Mouse (Mus musculus): ENCODE measurements around the gene Wnt10a.

The Wnt10a gene

DNA sequence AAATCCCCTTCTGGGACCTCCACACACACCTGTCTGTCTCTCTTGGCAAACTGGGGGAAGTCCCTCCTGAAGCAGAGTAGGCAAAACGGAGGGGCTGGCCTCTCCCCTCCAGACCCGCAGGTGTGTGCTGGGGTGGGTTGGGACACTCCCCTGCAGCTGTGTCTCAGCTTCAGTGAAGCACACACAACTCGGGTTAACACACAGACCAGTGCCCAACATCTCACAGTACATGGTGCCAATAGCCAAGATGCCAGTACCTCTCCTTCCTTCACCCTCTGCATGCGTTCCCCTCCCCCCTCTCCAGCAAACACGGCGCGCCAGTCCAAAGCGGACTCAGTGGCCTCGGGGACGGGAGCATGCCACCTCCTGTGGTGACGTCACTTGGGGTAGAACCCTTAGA lies at the start of gene Wnt10a:
Wnt10a (plus strand) TSS at position 268 of the 400 bp plus-strand sequence.
- no peak for DNase-seq

DNA sequence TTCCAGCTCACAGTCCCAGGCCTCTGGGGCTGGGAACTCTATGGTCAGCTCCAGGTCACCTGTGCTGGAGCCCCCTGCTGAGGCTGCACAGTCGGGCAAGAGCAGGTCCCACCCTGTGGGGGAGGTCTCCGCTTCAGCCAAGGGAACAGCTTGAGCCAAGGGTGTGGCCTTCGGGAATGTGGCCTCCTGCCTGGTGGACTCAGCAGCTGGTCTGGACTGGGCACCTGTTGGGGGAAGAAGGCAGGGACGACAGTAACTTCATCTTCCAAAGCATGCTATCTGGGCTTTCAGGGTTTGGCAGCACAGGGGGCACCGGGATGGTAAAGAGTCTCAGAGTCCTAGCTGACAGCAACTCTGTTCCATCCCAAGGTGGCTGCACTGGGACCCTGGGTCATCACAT lies 44.0 kb upstream of the Wnt10a start:
- DNase-seq: no peak

- no peak for DNase-seq
Observed at GRCm38 (mm10) chr1:74748643-74749271, 42.6 kb upstream of the Wnt10a start, which contains the start of gene Prkag3. Prkag3 (minus strand) TSS chr1:74749221.

- DNase-seq: no peak
Observed at GRCm38 (mm10) chr1:74749301-74749700, 42.0 kb upstream of the Wnt10a start.

GRCm38 (mm10) chr1:74750683-74751082 lies 40.6 kb upstream of the Wnt10a start:
- no peak for DNase-seq

GRCm38 (mm10) chr1:74752150-74752549 lies 39.2 kb upstream of the Wnt10a start:
- DNase-seq: no peak

GRCm38 (mm10) chr1:74752833-74753232 lies 38.5 kb upstream of the Wnt10a start:
- no peak for DNase-seq

- no peak for DNase-seq
Observed at GRCm38 (mm10) chr1:74753266-74753974, 37.9 kb upstream of the Wnt10a start.

GRCm38 (mm10) chr1:74754175-74754785 lies 37.0 kb upstream of the Wnt10a start:
- no peak for DNase-seq

- DNase-seq: no peak
Observed at GRCm38 (mm10) chr1:74759773-74760172, 31.5 kb upstream of the Wnt10a start.

- peak; percentile 65 for DNase-seq
Observed at GRCm38 (mm10) chr1:74763081-74763480, 28.2 kb upstream of the Wnt10a start.

DNA sequence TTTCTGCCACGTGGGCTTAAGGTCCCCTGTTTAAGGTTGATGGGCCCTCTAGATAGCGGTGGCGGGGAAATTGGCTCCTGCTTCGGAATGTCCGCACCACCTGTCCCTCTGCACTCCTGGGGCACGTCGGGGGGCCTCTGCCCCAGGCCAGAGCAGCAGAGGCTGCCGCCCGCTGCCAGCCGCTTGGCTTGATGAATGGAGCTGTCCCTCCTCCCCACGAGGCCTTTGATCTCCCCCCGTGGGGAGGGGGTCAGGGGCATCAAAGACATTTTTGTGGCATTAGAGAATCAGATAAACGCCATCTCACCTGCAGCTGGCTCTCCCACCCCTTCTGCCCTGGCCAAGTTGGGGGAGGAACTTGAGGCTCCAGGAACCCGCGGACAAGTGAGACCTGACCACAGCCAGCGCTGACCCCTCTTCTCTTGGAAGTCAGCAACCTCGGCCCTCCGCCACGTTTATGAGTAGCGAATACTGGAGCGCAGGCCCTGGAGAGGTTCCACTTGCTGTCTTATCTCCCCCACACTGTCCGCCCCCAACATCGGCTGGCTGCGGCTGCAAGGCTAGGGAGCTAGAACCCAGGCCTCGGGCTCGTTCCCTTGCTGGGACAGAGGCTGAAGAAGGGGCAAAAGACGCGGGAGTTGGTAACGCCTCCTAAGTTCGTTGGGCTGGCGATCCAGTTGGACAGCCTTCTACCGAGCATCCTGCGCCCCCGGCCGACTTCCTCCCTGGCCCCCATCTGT lies 20.4 kb upstream of the Wnt10a start:
- DNase-seq: no peak

DNA sequence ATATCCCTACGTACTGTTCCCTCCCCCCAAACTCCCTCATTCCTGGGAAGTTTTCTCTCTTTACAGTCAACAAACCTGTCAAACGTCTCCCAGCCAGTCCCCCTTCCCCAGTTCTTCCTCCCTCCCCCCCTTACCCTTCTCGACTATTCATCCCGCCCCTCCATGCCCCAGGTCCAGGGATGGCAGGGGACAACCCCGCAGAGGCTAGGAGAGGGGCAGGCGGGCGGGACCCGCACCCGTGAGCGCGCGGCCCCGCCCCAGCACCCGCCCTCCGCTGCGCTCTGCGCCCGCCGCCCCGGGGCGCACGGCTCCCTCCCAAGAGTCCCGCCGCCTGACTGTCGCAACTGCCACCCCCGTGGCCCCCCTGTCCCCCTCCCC lies 19.9 kb upstream of the Wnt10a start:
- no peak for DNase-seq

GRCm38 (mm10) chr1:74771845-74771930 lies 19.6 kb upstream of the Wnt10a start, which contains the start of gene Wnt6:
Wnt6 (plus strand) TSS chr1:74771892.
- no peak for DNase-seq

DNA sequence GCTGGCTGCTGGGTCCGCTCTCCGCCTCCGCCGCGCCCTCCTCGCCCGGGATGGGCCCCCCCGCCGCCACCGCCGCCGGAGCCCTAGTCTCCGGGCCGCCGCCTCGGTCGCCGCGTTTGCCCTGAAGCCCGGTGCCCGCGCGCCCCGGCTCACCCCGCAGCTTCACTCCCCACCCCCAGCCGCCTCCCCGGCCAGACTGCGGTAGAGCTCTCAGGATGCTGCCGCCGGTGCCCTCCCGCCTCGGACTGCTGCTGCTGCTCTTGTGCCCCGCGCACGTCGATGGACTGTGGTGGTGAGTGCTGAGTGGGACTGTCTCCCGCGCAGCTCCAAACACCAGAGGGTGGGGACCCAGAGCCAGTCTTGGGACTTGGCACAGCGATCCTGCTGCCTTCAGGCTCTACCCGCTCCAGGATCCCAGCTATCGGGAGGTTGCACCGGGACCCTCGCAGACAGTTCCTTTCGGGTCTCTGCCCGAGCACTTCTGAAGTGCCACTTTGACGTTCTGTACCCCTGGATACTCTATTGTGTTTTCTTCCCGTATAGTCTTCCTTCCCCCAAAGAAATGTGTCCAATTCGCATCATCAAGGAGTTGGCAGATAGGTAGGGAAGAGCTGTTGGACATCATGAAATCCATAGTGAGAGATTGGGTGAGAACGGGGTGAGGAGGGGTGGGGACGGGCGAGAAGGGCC lies 19.2 kb upstream of the Wnt10a start:
- DNase-seq: no peak

DNA sequence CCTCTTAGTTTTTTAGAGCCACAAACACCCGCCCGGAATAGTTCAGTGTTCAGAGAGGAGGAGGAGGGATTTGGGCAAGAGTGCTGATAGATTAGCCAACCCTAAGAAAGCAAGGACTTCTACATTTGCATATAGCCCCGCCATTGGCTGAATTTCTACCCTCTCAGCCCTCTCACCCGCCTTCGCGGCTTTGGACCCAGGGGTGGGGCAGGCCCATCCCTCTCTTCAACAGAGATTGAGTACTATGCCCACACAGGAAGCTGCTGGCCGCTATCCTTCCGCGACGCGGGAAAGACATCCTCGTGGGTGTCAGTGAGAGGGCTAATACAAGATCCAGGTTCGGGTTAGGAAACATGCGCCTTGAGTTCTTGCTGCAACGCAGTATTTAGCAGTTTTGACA lies 18.2 kb upstream of the Wnt10a start:
- peak; percentile 56 for DNase-seq

DNA sequence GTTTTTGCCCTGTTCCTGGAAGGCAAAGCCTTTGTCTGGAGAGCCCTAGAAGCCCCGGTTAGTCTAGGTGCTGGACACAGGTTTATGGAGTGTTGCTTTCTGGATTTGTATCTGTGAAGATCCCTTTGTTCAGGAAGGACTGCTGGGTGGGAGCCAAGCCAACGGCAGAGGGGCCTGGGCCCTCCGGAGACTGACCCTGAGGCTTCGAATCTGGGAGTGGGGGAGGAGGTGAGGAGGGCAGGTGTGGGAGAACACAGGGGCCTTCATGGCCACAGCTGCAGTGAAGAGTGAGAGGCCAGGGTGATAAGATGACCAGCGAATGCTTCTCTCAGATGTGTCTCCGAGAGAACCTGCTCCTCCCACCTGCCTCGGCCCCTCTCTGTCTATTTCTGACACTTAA lies 17.3 kb upstream of the Wnt10a start:
- no peak for DNase-seq

- no peak for DNase-seq
Observed at GRCm38 (mm10) chr1:74775816-74776215, 15.5 kb upstream of the Wnt10a start.

DNA sequence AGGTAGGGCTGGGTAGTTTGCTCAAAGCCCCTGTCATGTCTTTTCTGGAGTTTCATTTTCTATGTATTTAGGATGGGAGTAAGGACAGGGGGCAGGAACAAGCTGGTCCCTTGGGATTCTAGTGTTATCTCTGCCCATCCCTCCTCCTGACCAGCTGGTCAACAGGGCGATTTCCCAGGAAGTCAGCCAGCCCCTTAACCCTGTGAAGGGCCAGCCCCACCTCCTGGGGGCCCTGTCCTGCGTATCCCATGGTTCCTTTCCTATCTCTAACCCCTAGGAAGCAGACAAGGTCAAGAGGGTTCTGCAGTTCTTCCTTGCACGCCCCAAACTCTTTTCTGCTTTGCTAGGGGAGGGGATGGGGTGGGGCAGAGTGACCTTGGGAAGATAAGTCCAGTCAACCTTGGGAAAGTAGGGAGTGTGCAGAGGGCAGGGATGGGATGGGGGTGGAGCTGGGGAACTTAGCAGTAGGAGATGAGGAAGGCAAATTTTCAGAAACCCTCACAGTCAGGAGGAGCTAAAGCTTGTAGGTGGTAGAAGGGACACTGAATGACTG lies 12.3 kb upstream of the Wnt10a start:
- no peak for DNase-seq

GRCm38 (mm10) chr1:74782045-74782444 lies 9.3 kb upstream of the Wnt10a start:
- no peak for DNase-seq

DNA sequence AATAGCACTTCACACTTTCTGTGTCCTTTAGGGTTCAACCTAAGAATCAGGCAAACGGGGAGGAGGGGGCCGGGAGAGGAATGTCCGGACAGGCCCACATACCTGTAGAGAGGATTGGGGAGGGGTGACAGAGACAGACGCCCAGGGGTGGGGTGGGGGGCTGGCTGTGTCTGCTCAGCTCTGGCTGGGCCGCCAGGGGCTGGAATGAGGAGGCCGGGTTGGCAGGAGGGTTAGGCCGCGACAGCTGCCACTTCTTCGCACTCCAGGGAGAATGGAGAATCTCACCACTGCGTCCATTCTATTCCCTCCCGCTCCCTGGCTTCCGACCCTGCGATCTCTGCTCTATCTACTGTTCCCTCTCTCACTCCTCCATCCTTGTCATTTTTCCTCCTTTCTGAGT lies 7.8 kb upstream of the Wnt10a start:
- DNase-seq: no peak

- DNase-seq: no peak
Observed at GRCm38 (mm10) chr1:74784041-74784759, 7.1 kb upstream of the Wnt10a start.

GRCm38 (mm10) chr1:74787846-74788245 lies 3.5 kb upstream of the Wnt10a start:
- DNase-seq: peak; percentile 74
